Mouse (Mus musculus) effector memory CD4-positive, alpha-beta T cell, adult 7 months (primary cell): ENCODE measurements around the gene Clip2. TPM values are rescaled to one million over a fixed set of nuclear protein-coding genes. Genes with fewer than 3 reads are reported as not detected.

Experiments used
- polyA plus RNA-seq: library from polyadenylated mRNA; unstranded; fragments of 100-300 nt; shearing (Covaris generic); gene quantifications from one replicate; pipeline ENCODE4 v1.2.1, GENCODE M21; 2017

Gene Clip2
- polyA plus RNA-seq, result 0.35 TPM

DNA sequence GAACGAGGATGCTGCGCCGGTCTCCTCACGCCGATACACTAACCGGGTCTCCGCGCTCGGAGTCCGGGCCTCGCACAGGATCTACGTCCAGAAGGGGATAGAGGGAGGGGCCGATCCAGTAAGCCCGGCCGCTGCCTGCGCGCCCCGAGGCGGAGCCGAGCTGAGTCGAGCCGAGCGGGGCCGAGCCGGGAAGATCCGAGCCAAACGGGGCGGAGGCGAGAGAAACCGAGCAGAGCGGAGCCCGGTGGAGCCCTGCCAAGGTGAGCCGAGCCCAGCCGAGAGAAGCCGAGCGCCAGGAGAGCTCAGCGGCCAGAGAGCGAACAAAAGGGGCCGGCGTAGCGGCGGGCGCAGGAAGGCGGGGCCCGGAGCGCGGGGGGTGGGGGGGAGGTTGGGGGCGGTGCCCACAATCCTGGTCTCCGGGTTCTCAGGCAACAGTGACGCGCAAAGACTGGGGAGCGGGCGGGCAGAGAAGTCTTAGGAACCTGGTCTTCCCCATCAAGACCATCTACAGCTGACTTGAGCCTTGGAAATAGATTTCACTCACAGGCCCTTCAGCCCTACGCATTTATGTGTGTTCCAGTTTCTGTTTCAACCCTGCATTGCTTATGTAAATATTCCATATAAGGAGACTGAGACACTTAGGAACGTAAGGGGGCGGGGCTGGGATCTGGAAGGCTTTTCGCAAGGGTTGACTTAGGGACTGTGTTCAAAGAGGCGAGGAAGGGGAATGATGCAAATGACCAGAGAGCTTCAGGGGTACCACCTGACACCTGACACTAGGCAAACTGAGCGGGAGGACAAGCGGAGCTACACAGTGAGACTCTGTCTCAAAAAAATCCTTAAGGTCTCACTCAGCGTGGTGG lies at the start of gene Clip2:
Gene Clip2, minus strand, starts transcription at position 325 of the 863 bp plus-strand sequence.

DNA sequence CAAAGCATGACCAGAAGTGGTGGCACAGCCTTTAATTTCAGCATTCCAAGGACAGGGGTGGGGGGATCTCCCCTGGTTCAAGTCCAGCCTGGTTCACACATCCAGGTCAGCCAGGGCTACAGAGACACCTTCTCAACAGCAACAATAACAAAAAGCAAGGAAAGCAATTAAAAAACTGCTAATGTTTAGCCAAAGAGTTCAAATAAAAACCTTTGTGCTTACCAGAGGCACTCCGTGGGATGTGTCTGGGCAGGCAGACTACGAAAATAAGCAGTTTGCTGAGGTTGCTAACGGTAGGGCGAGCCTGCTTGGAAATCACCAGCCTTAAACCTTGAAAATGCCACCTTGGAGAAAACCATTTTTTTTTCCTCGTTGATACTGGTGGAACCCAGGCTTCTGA lies 28.9 kb upstream of the Clip2 start, which contains the start of gene Rfc2:
Gene Rfc2, plus strand, starts transcription at position 221 of the 400 bp plus-strand sequence.

DNA sequence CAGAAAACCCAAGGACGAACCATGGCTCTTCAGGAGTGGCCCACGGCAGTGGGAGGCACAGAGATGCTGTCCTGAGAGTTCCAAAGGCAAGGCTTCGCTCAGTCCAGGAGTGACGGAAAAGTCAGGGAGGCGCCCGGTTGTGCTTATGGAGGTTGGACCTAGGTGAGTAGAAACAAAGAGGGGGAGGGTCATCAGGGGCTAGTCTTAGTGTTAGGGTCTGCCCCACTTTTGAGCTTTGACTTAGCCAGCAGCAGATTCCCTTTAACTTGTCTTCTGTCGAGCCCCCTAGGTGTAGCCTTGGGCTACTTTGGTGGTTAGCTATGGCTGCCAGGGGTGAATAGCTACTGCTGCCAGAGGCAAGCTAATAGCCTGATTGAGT lies 7.8 kb upstream of the Clip2 start, which contains the start of gene Syna:
Gene Syna, minus strand, starts transcription at position 101 of the 379 bp plus-strand sequence.

DNA sequence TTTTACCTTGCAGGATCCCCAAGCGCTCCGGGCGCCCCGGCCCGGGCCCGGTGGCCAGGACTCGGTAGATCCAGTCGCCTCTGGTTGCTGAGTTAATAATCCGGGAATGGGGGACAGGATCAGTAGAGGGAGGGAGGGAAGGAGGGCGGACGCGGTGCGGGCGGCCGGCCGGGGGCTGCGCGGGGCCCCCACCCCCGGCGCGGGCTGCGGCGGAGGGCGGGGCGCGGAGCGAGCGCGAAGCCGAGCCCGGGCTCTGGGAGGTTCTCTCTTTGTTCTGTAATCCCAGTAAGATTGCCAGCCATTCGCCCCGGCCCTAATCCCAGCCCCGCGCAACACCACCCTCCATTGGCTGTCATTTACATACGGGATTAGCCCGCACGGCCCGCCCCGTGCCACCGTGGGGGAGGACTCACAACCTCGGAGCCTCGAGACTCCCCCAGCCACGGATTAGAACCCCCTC lies 95.7 kb downstream of the Clip2 start, which contains the start of gene Gtf2ird1:
Gene Gtf2ird1, minus strand, starts transcription at position 214 of the 460 bp plus-strand sequence.

Other genes with a start within 250 kb of the Clip2 start
- gene Gtf2i, start 237.7 kb downstream of the Clip2 start, polyA plus RNA-seq, result 258 TPM
- gene Gtf2ird1, start 95.7 kb downstream of the Clip2 start, polyA plus RNA-seq, result 4.7 TPM
- not detected for gene Syna, start 7.7 kb upstream of the Clip2 start, polyA plus RNA-seq
- gene Rfc2, start 28.9 kb upstream of the Clip2 start, polyA plus RNA-seq, result 102 TPM
- gene Lat2, start 62.6 kb upstream of the Clip2 start, polyA plus RNA-seq, result 0.52 TPM
- gene Eif4h, start 87.1 kb upstream of the Clip2 start, polyA plus RNA-seq, result 240 TPM
- gene Limk1, start 136.2 kb upstream of the Clip2 start, polyA plus RNA-seq, result 12.7 TPM
- gene Eln, start 194.9 kb upstream of the Clip2 start, polyA plus RNA-seq, result 0.35 TPM